Mouse (Mus musculus) midbrain, embryonic 14.5 days (tissue): ENCODE data around the gene Tmem132c. TPM values are rescaled to one million over a fixed set of nuclear protein-coding genes. Genes with fewer than 3 reads are reported as not detected.

Experiments used
- ATAC-seq: fragments of 200-750 bp; cut with Nextera tagmentation; 2 replicates; pipeline ENCODE4 v1.8.0; 2017; ENCODE audit warnings: moderate number of reproducible peaks, moderate library complexity; ENCODE audit not compliant: low FRiP score, low TSS enrichment
- DNase-seq: peaks from one replicate; pipeline ENCODE4 v3.0.0-alpha.2; 2015
- H3K27ac ChIP-seq: fragments of 300-500 bp; sonication (generic); replicated peaks from 2 replicates; pipeline ENCODE4 v1.5.1; 2014; ENCODE audit warnings: mild to moderate bottlenecking, low read depth, low read length, moderate library complexity
- H3K27me3 ChIP-seq: fragments of 300-500 bp; sonication (generic); 2 replicates; pipeline ENCODE4 v1.6.1; 2014; ENCODE audit warnings: low read length, control low read depth, mixed read lengths; ENCODE audit not compliant: control insufficient read depth, insufficient read depth
- H3K36me3 ChIP-seq: fragments of 300-500 bp; sonication (generic); 2 replicates; pipeline ENCODE4 v1.6.1; 2014; ENCODE audit warnings: low read length, control low read depth; ENCODE audit not compliant: control insufficient read depth, insufficient read depth
- H3K4me1 ChIP-seq: fragments of 300-500 bp; sonication (generic); 2 replicates; pipeline ENCODE4 v1.6.1; 2014; ENCODE audit warnings: mild to moderate bottlenecking, antibody characterized with exemption, low read length, control low read depth; ENCODE audit not compliant: control insufficient read depth, insufficient read depth
- H3K4me2 ChIP-seq: fragments of 300-500 bp; sonication (generic); 2 replicates; pipeline ENCODE4 v1.6.1; 2014; ENCODE audit warnings: mild to moderate bottlenecking, low read length, moderate library complexity
- H3K4me3 ChIP-seq: fragments of 300-500 bp; sonication (generic); replicated peaks from 2 replicates; pipeline ENCODE4 v1.5.1; 2014; ENCODE audit warnings: low read depth, low read length
- H3K9ac ChIP-seq: fragments of 300-500 bp; sonication (generic); replicated peaks from 2 replicates; pipeline ENCODE4 v1.6.1; 2014; ENCODE audit warnings: mild to moderate bottlenecking, low read length, moderate library complexity
- H3K9me3 ChIP-seq: fragments of 300-500 bp; sonication (generic); 2 replicates; pipeline ENCODE4 v1.6.1; 2016; ENCODE audit warnings: low read length, control low read depth, mixed read lengths; ENCODE audit not compliant: control insufficient read depth
- WGBS: fragments of 180-500 bp; shearing (Covaris S2); extraction: QIAGEN DNeasy Blood & Tissue Kit; methylation state at CpG from one replicate; pipeline ENCODE4 v1.1.7; 2014; 5-methylcytosine and 5-hydroxymethylcytosine counted together
- polyA plus RNA-seq: library from polyadenylated mRNA; unstranded; fragments of >200 nt; fragmentation: Nextera tagmentation; extraction: Ambion mirVana; gene quantifications from 2 replicates; pipeline ENCODE4 v1.2.1, GENCODE M21; 2014

Tmem132c gene
- polyA plus RNA-seq, 1 experiment from 2014 or later, result 16.2 TPM

GRCm38 (mm10) chr5:127235203-127235602 lies 6.4 kb upstream of the Tmem132c start:
- H3K36me3 ChIP-seq, result no peaks in the 10 kb centered on the region
- peak; percentile 89 for DNase-seq
- peak; percentile 37; the same call in 1 of the 2 replicates for ATAC-seq
- H3K4me3 ChIP-seq, result no peak overlapping the region
- peaks cover 10% of the 10 kb centered on the region; the same call in 1 of the 2 replicates for H3K27me3 ChIP-seq
- 0 out of 2 replicates have a peak overlapping the region, but pooled peaks have one; percentile 42 for H3K27ac ChIP-seq
- no peak overlapping the region for H3K9ac ChIP-seq
- H3K4me2 ChIP-seq, result peak overlapping the region; percentile 26; the same call in 1 of the 2 replicates
- WGBS, result under 1% methylated on average over 11 of the region's 11 CpGs
- H3K9me3 ChIP-seq, result no peaks in the 10 kb centered on the region
- H3K4me1 ChIP-seq, result peaks cover 9% of the 10 kb centered on the region; the same call in 1 of the 2 replicates

- no peak overlapping the region for H3K27ac ChIP-seq
- peaks cover 31% of the 10 kb centered on the region for H3K27me3 ChIP-seq
- DNase-seq (no peak), ATAC-seq (no peak)
- WGBS, result 52% methylated on average over 7 of the region's 7 CpGs
- H3K4me3 ChIP-seq, result no peak overlapping the region
- H3K9ac ChIP-seq, result no peak overlapping the region
- no peaks in the 10 kb centered on the region for H3K36me3 ChIP-seq
- H3K4me2 ChIP-seq, result no peak overlapping the region
- H3K9me3 ChIP-seq, result no peaks in the 10 kb centered on the region
- H3K4me1 ChIP-seq, result peaks cover 21% of the 10 kb centered on the region
These were observed 1.9 kb upstream of the Tmem132c start for GRCm38 (mm10) chr5:127239706-127240105.

- Histone ChIP-seq H3K4me1 (peaks cover 15% of the 10 kb centered on the region), H3K9me3 (no peaks in the 10 kb centered on the region), H3K4me2 (peak overlapping the region; percentile 79), H3K27ac (no peak overlapping the region), H3K36me3 (no peaks in the 10 kb centered on the region), H3K27me3 (peaks cover 32% of the 10 kb centered on the region), H3K4me3 (peak overlapping the region; percentile 57; the same call in 1 of the 2 replicates), H3K9ac (no peak overlapping the region)
- 18% methylated on average over 4 of the region's 4 CpGs for WGBS
- ATAC-seq (no peak), DNase-seq (no peak)
These were observed 962 bp upstream of the Tmem132c start for GRCm38 (mm10) chr5:127240646-127241045.

GRCm38 (mm10) chr5:127241925-127242762 lies 536 bp downstream of the Tmem132c start:
- peaks cover 28% of the 10 kb centered on the region for H3K27me3 ChIP-seq

GRCm38 (mm10) chr5:127242763-127243160 lies 1.2 kb downstream of the Tmem132c start:
- H3K27ac ChIP-seq, result no peak overlapping the region
- peak overlapping the region; percentile 60 for H3K9ac ChIP-seq
- H3K4me2 ChIP-seq, result peak overlapping the region; percentile 79
- H3K27me3 ChIP-seq, result peaks cover 28% of the 10 kb centered on the region
- DNase-seq, result no peak
- no peaks in the 10 kb centered on the region for H3K9me3 ChIP-seq
- under 1% methylated on average over 13 of the region's 13 CpGs for WGBS
- peaks cover 15% of the 10 kb centered on the region for H3K4me1 ChIP-seq
- H3K36me3 ChIP-seq, result no peaks in the 10 kb centered on the region
- H3K4me3 ChIP-seq, result peak overlapping the region; percentile 57
- ATAC-seq, result no peak

More at GRCm38 (mm10) chr5:127241925-127242762, 536 bp downstream of the Tmem132c start:
- Histone ChIP-seq H3K4me3 (peak overlapping the region; percentile 57), H3K27ac (0 out of 2 replicates have a peak overlapping the region, but pooled peaks have one; percentile 3), H3K36me3 (no peaks in the 10 kb centered on the region), H3K4me1 (peaks cover 15% of the 10 kb centered on the region), H3K4me2 (peak overlapping the region; percentile 79), H3K9ac (peak overlapping the region; percentile 60), H3K9me3 (no peaks in the 10 kb centered on the region)
- peak; percentile 68 for ATAC-seq
- peak; percentile 62 for DNase-seq
- WGBS, result under 1% methylated on average over 70 of the region's 73 CpGs

- Histone ChIP-seq H3K36me3 (no peaks in the 10 kb centered on the region), H3K4me2 (peak overlapping the region; percentile 79), H3K4me3 (peak overlapping the region; percentile 57), H3K27ac (no peak overlapping the region), H3K9ac (peak overlapping the region; percentile 60), H3K27me3 (peaks cover 28% of the 10 kb centered on the region), H3K9me3 (no peaks in the 10 kb centered on the region), H3K4me1 (peaks cover 15% of the 10 kb centered on the region)
- peak; percentile 49 for DNase-seq
- ATAC-seq, result no peak
- under 1% methylated on average over 16 of the region's 16 CpGs for WGBS
These were observed 1.6 kb downstream of the Tmem132c start for GRCm38 (mm10) chr5:127243209-127243608.

GRCm38 (mm10) chr5:127243611-127244010 lies 2.0 kb downstream of the Tmem132c start:
- ATAC-seq (no peak), DNase-seq (peak; percentile 62)
- H3K9me3 ChIP-seq, result no peaks in the 10 kb centered on the region
- H3K36me3 ChIP-seq, result no peaks in the 10 kb centered on the region
- H3K4me2 ChIP-seq, result peak overlapping the region; percentile 79
- peak overlapping the region; percentile 57 for H3K4me3 ChIP-seq
- no peak overlapping the region for H3K27ac ChIP-seq
- H3K27me3 ChIP-seq, result peaks cover 28% of the 10 kb centered on the region
- H3K9ac ChIP-seq, result peak overlapping the region; percentile 60; the same call in 1 of the 2 replicates
- peaks cover 15% of the 10 kb centered on the region for H3K4me1 ChIP-seq
- WGBS, result 6% methylated on average over 13 of the region's 13 CpGs

- DNase-seq (no peak), ATAC-seq (no peak)
- no peaks in the 10 kb centered on the region for H3K9me3 ChIP-seq
- H3K27me3 ChIP-seq, result no peaks in the 10 kb centered on the region
- no peak overlapping the region for H3K9ac ChIP-seq
- WGBS, result 62% methylated on average over 2 of the region's 2 CpGs
- no peaks in the 10 kb centered on the region for H3K4me1 ChIP-seq
- H3K27ac ChIP-seq, result no peak overlapping the region
- no peak overlapping the region for H3K4me2 ChIP-seq
- no peaks in the 10 kb centered on the region for H3K36me3 ChIP-seq
- no peak overlapping the region for H3K4me3 ChIP-seq
These were observed 11.7 kb downstream of the Tmem132c start for GRCm38 (mm10) chr5:127253263-127253662.
